Mouse (Mus musculus): ENCODE data around the gene Sh2b1. TPM values are rescaled to one million over a fixed set of nuclear protein-coding genes. Genes with fewer than 3 reads are reported as not detected.

Gene Sh2b1
- polyA plus RNA-seq, 1 experiment = 76.8 TPM

DNA sequence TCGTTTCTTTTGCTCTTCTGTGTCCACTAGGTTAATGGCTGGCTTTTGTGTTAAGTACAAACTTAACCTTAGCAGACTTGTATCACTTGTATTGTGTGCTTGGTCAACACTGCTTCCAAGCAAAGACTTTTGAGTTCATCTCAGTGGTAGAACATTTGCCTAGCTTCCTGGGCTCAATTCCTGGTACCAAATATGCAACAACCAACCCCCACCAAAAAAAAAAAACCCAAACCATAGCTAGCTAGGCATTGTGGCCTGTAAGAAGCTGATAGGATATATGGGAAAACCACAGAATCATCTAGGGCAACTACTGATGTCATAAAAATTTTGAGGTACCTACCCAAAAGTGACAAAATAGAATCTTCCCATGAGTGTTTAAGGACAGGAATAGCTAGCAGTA, 15.8 kb upstream of the Sh2b1 start:
- TF ChIP-seq GATA1 (IDR thresholded peaks at IDR 0.05; ENCODE audit: low read length) = no peak

DNA sequence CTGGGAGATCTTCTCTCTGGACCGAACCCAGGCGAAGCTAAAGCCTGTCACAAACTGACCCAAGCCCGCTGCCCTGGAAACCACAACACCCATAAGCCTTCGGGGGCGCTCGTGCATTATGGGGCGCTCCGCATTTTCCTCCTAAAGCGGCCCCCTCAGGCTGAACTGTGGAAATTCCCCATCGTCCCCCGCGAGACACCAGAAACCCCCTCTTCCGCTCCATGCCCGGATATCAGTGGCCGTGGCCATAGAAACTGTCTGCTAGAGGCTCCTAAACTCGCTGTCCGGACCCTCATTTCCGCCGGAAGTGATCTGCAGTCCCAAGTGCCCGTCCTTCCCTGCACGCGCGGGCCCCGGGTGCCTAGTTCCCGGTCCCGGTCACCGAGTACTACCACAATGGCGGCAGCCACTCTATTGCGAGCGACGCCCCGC, 11.8 kb upstream of the Sh2b1 start, which contains the start of gene Tufm:
Gene Tufm (plus strand): TSS at position 310 of the 432 bp plus-strand sequence.
- no peak for TF ChIP-seq GATA1 (IDR thresholded peaks at IDR 0.05; ENCODE audit: low read length)

GRCm38 (mm10) chr7:126482392-126482871, 7.2 kb upstream of the Sh2b1 start:
- TF ChIP-seq GATA1 (IDR thresholded peaks at IDR 0.05; ENCODE audit: low read length) = no peak

- no peak for TF ChIP-seq GATA1 (IDR thresholded peaks at IDR 0.05; ENCODE audit: low read length)
These were observed 6.5 kb upstream of the Sh2b1 start for GRCm38 (mm10) chr7:126481699-126482098.

DNA sequence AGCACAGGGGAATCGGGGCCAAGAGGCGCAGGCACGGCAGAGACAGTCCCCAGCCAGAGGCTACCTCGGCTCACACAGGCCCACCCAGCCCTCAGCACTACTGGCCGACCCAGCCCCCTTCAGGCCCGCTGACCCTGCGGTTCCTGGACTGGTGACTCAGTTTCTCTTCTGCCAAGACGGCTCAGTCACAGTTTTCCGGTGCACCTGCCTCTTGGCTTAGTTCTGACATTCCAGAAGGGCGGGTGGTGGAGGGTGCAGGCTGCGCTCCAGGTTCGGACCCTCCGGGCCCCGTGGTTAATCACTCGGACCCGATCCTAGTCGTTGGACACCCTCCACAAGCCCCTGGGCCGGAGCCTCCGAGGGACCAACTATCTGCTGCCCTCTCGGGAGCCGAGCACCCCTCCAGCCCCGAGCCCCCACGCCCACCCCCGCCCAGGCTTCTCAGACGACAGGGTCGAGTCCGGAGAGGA, 703 bp downstream of the Sh2b1 start:
- no peak for TF ChIP-seq GATA1 (IDR thresholded peaks at IDR 0.05; ENCODE audit: low read length)

DNA sequence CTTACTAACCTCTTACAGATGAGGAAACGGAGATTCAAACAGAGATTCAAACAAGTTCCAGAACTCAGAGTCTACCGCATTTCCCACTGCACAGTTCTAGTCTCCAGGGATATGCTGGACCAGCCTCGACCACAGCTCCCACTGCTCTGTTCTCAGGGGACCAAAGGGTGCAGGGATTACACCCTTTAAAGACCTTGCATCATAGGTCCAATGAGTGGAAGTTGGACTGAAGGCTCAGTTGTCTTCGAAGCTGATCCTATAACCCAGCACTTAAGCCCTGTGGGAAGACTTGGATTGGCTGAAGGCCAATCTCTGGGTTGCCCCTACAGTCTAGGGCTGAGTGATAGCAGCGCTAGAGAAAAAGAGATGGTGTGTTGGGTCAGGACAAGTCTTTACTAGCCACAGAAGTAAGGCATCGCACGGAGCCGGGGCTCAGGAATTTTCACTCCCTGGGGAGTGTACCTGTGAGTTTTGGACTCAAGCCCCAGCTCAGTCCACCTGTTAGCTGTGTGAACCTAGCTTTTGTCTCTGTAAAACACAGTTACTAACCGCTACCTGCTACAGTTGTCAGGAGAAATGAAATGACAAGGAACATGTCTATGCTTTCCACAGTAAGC, 1.6 kb downstream of the Sh2b1 start:
- no peak for TF ChIP-seq GATA1 (IDR thresholded peaks at IDR 0.05; ENCODE audit: low read length)

- no peak for TF ChIP-seq GATA1 (IDR thresholded peaks at IDR 0.05; ENCODE audit: low read length)
These were observed 2.5 kb downstream of the Sh2b1 start for GRCm38 (mm10) chr7:126472713-126473112.

GRCm38 (mm10) chr7:126472306-126472705, 2.9 kb downstream of the Sh2b1 start:
- no peak for TF ChIP-seq GATA1 (IDR thresholded peaks at IDR 0.05; ENCODE audit: low read length)

DNA sequence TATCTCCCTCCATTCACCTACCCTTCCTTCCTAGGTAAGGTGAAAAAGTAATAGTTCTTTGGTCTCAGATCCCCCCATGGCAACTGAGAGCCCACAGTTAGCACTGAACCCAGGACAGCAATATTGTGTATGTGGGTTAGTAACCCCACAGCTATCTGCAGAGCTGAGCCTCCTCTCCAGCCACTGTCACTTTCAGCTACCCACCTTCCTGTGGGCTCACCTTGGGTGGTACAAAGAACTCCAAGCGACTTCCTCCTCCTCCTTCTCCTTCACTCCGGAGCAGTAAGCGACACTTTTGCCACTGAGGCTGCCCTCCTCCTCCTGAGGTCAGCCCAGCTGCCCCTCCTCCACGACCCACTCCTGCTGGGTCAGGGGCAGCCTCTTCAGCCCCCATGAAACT, 3.4 kb downstream of the Sh2b1 start:
- no peak for TF ChIP-seq GATA1 (IDR thresholded peaks at IDR 0.05; ENCODE audit: low read length)

DNA sequence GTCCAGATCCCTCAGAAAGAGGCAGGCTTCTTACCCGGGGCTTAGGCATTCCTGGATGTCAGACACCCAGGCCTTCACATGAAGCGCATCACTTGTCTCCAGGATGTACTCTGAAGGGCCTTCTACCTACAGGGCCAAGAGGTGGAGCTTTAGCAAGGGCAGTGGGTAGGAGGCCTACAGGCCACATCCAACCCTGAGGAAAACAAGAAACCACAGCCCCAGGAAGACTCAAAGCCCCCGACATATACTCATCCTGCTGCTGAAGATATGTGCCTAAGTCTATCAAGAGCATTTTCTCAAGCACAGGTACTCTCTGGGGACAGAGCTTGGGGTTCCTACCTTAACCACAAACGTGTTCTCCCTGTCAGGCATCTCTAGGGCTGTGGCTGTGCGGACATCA, 3.9 kb downstream of the Sh2b1 start:
- no peak for TF ChIP-seq GATA1 (IDR thresholded peaks at IDR 0.05; ENCODE audit: low read length)

DNA sequence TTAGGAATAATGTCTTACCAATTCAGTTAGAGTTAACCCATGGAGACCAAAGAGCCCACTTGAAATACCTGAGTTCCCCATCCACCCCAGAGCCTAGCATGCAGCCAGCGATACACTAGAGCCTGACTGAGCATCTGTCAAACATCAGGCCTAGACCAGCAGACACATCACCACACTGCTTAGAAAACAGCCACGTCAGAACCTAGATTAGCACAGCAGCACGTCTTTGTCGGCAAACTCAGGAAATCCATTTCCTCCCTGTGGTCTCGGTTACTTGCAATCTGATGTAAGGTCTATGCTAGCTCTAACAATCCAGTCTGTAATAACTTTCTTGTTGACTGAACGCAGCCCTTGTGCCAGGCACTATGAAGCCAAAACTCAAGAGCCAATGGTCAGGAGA, 5.1 kb downstream of the Sh2b1 start:
- no peak for TF ChIP-seq GATA1 (IDR thresholded peaks at IDR 0.05; ENCODE audit: low read length)

- TF ChIP-seq GATA1 (IDR thresholded peaks at IDR 0.05; ENCODE audit: low read length) = no peak
These were observed 7.2 kb downstream of the Sh2b1 start for GRCm38 (mm10) chr7:126467834-126468627.

- no peak for TF ChIP-seq GATA1 (IDR thresholded peaks at IDR 0.05; ENCODE audit: low read length)
These were observed 8.0 kb downstream of the Sh2b1 start for GRCm38 (mm10) chr7:126467271-126467670.

- no peak for TF ChIP-seq GATA1 (IDR thresholded peaks at IDR 0.05; ENCODE audit: low read length)
These were observed 8.5 kb downstream of the Sh2b1 start for GRCm38 (mm10) chr7:126466707-126467106.

GRCm38 (mm10) chr7:126466116-126466515, 9.1 kb downstream of the Sh2b1 start:
- no peak for TF ChIP-seq GATA1 (IDR thresholded peaks at IDR 0.05; ENCODE audit: low read length)

DNA sequence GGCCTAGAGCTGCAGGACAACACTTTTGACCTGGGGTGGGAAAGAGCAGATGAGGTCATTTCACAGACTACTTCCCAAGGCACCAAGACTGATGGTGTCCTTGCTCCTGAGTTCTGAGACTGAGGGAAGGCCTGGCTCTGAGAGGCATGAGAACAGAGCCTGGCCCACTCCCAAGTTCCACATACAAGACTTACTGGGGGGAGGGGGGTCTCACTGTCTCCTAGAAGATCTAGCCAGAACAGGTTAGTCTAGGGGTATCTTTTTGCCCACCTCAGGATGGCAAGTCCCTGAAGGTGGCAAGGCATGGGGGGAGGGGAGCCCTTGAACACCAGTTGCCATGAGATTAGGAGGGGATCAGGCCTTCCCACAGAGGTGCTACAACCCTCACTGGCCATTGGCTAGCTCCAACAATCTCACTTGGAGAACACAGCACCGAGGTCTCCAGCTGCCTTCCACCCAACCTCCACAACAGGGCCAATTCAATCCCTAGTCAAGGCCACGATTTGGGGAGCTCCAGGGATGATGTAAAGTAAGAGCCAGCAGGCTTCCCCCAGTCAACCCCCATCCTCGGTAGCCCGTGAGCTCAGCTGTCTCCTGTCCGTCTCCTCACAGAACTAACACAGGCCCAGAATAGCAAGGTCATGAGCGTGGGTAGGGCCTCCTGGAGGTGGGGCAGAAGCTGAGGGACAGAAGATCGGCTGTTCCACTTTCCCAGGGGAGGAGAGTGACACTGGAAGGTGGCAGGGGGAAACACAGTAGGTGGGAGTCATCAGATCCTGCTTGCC, 9.8 kb downstream of the Sh2b1 start:
- TF ChIP-seq GATA1 (IDR thresholded peaks at IDR 0.05; ENCODE audit: low read length) = no peak
